Mouse (Mus musculus) R1 (cell line): ENCODE data around the gene Sema4f.
A peak's percentile ranks its signal among the peaks of the same experiment; 100 is the strongest.

ENCODE experiments used
- DNase-seq: peaks from one replicate; pipeline ENCODE4 v3.0.0-alpha.2; 2018; ENCODE audit warnings: low read depth, low spot score

The Sema4f gene

GRCm38 (mm10) chr6:82871632-82872331, 67.8 kb downstream of the Sema4f start:
- DNase-seq, result no peak

GRCm38 (mm10) chr6:82868476-82868875, 71.1 kb downstream of the Sema4f start:
- no peak for DNase-seq

GRCm38 (mm10) chr6:82863380-82863874, 76.1 kb downstream of the Sema4f start:
- DNase-seq, result no peak

- no peak for DNase-seq
Observed at GRCm38 (mm10) chr6:82862475-82862874, 77.1 kb downstream of the Sema4f start.

- DNase-seq, result peak; percentile 52
Observed at GRCm38 (mm10) chr6:82862042-82862441, 77.5 kb downstream of the Sema4f start.
